Mouse (Mus musculus): ENCODE data around the gene Wrap53.

DNA sequence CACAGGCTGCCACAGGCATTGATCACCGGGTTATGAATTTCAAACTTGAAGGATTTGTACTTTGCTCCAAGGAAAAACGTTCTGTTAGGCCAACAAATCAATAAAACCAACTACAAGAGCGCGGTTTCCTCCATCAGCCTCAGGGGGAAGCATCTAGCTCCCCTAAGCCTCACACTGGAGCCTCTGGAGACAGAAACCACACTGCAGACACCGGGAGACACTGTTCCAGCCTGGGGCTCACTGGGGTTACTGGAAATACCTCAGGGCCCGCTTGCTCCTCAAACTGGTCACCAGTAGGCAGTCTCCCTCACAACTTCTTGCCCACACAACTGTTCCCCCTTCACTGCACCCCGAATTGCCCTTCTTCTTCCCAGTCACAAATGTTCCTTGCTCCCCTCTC is 34.1 kb downstream of the Wrap53 start:
- TF ChIP-seq POLR2A (IDR thresholded peaks at IDR 0.05; ENCODE audit: borderline replicate concordance, insufficient read depth, low read length), result no peak
- TF ChIP-seq CTCF (IDR thresholded peaks at IDR 0.05; ENCODE audit: borderline replicate concordance, insufficient read depth, low read depth, low read length), result no peak
